Mouse (Mus musculus) kidney, postnatal 0 days (tissue): ENCODE data around the gene Cnksr2. TPM values are rescaled to one million over a fixed set of nuclear protein-coding genes. Genes with fewer than 3 reads are reported as not detected.

Experiments used
- ATAC-seq: fragments of 200-750 bp; cut with Nextera tagmentation; replicated peaks from 2 replicates; pipeline ENCODE4 v1.8.0; 2017; ENCODE audit warnings: low read depth, moderate number of reproducible peaks, moderate TSS enrichment, moderate library complexity; ENCODE audit not compliant: low FRiP score
- DNase-seq: peaks from one replicate; pipeline ENCODE4 v3.0.0-alpha.2; 2016; ENCODE audit warnings: low spot score
- H3K27ac ChIP-seq: fragments of 300-500 bp; sonication (generic); 2 replicates; pipeline ENCODE4 v1.5.1; 2014; ENCODE audit warnings: mild to moderate bottlenecking
- H3K27me3 ChIP-seq: fragments of 300-500 bp; sonication (generic); 2 replicates; pipeline ENCODE4 v1.6.1; 2014; ENCODE audit warnings: low read length, mixed read lengths; ENCODE audit not compliant: insufficient read depth
- H3K36me3 ChIP-seq: fragments of 300-500 bp; sonication (generic); 2 replicates; pipeline ENCODE4 v1.6.1; 2014; ENCODE audit warnings: low read length, mixed read lengths; ENCODE audit not compliant: insufficient read depth
- H3K4me1 ChIP-seq: fragments of 300-500 bp; sonication (generic); replicated peaks from 2 replicates; pipeline ENCODE4 v1.6.1; 2014; ENCODE audit warnings: antibody characterized with exemption, low read length, mixed read lengths; ENCODE audit not compliant: insufficient read depth
- H3K4me2 ChIP-seq: fragments of 300-500 bp; sonication (generic); 2 replicates; pipeline ENCODE4 v1.6.1; 2014; ENCODE audit warnings: mild to moderate bottlenecking, low read length, moderate library complexity, mixed read lengths
- H3K4me3 ChIP-seq: fragments of 300-500 bp; sonication (generic); replicated peaks from 2 replicates; pipeline ENCODE4 v1.5.1; 2014; ENCODE audit warnings: low read depth, low read length
- H3K9ac ChIP-seq: fragments of 300-500 bp; sonication (generic); 2 replicates; pipeline ENCODE4 v1.6.1; 2014; ENCODE audit warnings: low read depth, low read length
- H3K9me3 ChIP-seq: fragments of 300-500 bp; sonication (generic); replicated peaks from 2 replicates; pipeline ENCODE4 v1.6.1; 2016; ENCODE audit warnings: low read length, inconsistent platforms, mixed read lengths
- CTCF ChIP-seq: IDR thresholded peaks from 2 replicates; pipeline ENCODE4 v1.5.1; 2016; ENCODE audit warnings: antibody characterized with exemption, low read depth, mild to moderate bottlenecking, moderate library complexity
- WGBS: fragments of 180-500 bp; shearing (Covaris S2); extraction: QIAGEN DNeasy Blood & Tissue Kit; methylation state at CpG from one replicate; pipeline ENCODE4 v1.1.7; 2014; 5-methylcytosine and 5-hydroxymethylcytosine counted together
- polyA plus RNA-seq: library from polyadenylated mRNA; unstranded; fragments of >200 nt; fragmentation: Nextera tagmentation; extraction: Ambion mirVana; gene quantifications from 2 replicates; pipeline ENCODE4 v1.2.1, GENCODE M21; 2015

The Cnksr2 gene
- polyA plus RNA-seq, 1 experiment from 2014 or later = 0.64 TPM

- Histone ChIP-seq H3K27me3 (no peaks in the 10 kb centered on the region), H3K9ac (no peak overlapping the region), H3K4me3 (no peak overlapping the region), H3K9me3 (no peaks in the 10 kb centered on the region), H3K4me1 (no peaks in the 10 kb centered on the region), H3K4me2 (no peak overlapping the region), H3K27ac (no peak overlapping the region), H3K36me3 (no peaks in the 10 kb centered on the region)
- TF ChIP-seq CTCF = no peak
- ATAC-seq (no peak), DNase-seq (no peak)
- WGBS = 82% methylated on average over 5 of the region's 5 CpGs
These were observed 98.0 kb downstream of the Cnksr2 start for GRCm38 (mm10) chrX:157945121-157945520.

GRCm38 (mm10) chrX:157936611-157937010 lies 106.5 kb downstream of the Cnksr2 start:
- Histone ChIP-seq H3K27me3 (no peaks in the 10 kb centered on the region), H3K4me1 (no peaks in the 10 kb centered on the region), H3K4me3 (no peak overlapping the region), H3K4me2 (no peak overlapping the region), H3K36me3 (no peaks in the 10 kb centered on the region), H3K27ac (no peak overlapping the region), H3K9me3 (no peaks in the 10 kb centered on the region), H3K9ac (no peak overlapping the region)
- DNase-seq (no peak), ATAC-seq (no peak)
- WGBS = 88% methylated on average over 1 of the region's 1 CpGs
- TF ChIP-seq CTCF = no peak

- DNase-seq (no peak), ATAC-seq (no peak)
- no peak overlapping the region for H3K4me3 ChIP-seq
- H3K4me1 ChIP-seq = no peaks in the 10 kb centered on the region
- H3K9ac ChIP-seq = no peak overlapping the region
- TF ChIP-seq CTCF = no peak
- H3K36me3 ChIP-seq = no peaks in the 10 kb centered on the region
- no peaks in the 10 kb centered on the region for H3K27me3 ChIP-seq
- no peak overlapping the region for H3K27ac ChIP-seq
- H3K4me2 ChIP-seq = no peak overlapping the region
- no peaks in the 10 kb centered on the region for H3K9me3 ChIP-seq
- 74% methylated on average over 3 of the region's 3 CpGs for WGBS
These were observed 123.0 kb downstream of the Cnksr2 start for GRCm38 (mm10) chrX:157920093-157920492.

- Histone ChIP-seq H3K4me3 (no peak overlapping the region), H3K27me3 (no peaks in the 10 kb centered on the region), H3K9ac (no peak overlapping the region), H3K9me3 (no peaks in the 10 kb centered on the region), H3K27ac (no peak overlapping the region), H3K4me2 (no peak overlapping the region), H3K4me1 (no peaks in the 10 kb centered on the region), H3K36me3 (no peaks in the 10 kb centered on the region)
- DNase-seq = no peak
- TF ChIP-seq CTCF = no peak
- ATAC-seq = no peak
- 80% methylated on average over 4 of the region's 4 CpGs for WGBS
These were observed 213.1 kb downstream of the Cnksr2 start for GRCm38 (mm10) chrX:157829983-157830382.

- Histone ChIP-seq H3K4me2 (no peak overlapping the region), H3K4me1 (no peaks in the 10 kb centered on the region), H3K4me3 (no peak overlapping the region), H3K36me3 (no peaks in the 10 kb centered on the region), H3K9ac (no peak overlapping the region), H3K27ac (no peak overlapping the region), H3K9me3 (no peaks in the 10 kb centered on the region), H3K27me3 (no peaks in the 10 kb centered on the region)
- 84% methylated on average over 13 of the region's 13 CpGs for WGBS
- ATAC-seq (no peak), DNase-seq (no peak)
- no peak for TF ChIP-seq CTCF
These were observed 224.2 kb downstream of the Cnksr2 start for GRCm38 (mm10) chrX:157818921-157819260.

- peak within 1 kb of the TSS; percentile 51 for H3K4me2 ChIP-seq
- H3K36me3 ChIP-seq = no peaks in the 10 kb centered on the region
- 47% methylated on average over 28 of the region's 28 CpGs for WGBS
- H3K9ac ChIP-seq = no peak within 1 kb of the TSS
- TF ChIP-seq CTCF = no peak
- H3K27ac ChIP-seq = no peak within 1 kb of the TSS
- 0 out of 2 replicates have a peak within 1 kb of the TSS, but pooled peaks have one; percentile 14 for H3K4me3 ChIP-seq
- H3K4me1 ChIP-seq = no peaks in the 10 kb centered on the region
- no peaks in the 10 kb centered on the region for H3K27me3 ChIP-seq
- DNase-seq (peak; percentile 23), ATAC-seq (peak; percentile 45)
- no peaks in the 10 kb centered on the region for H3K9me3 ChIP-seq
These were observed 224.7 kb downstream of the Cnksr2 start, which contains the start of gene Klhl34 for GRCm38 (mm10) chrX:157818207-157818920. Gene Klhl34 (plus strand): TSS chrX:157818435.
